Comparison of ENCODE assay signal across 31 mouse cellular contexts in the genomic region with DNA sequence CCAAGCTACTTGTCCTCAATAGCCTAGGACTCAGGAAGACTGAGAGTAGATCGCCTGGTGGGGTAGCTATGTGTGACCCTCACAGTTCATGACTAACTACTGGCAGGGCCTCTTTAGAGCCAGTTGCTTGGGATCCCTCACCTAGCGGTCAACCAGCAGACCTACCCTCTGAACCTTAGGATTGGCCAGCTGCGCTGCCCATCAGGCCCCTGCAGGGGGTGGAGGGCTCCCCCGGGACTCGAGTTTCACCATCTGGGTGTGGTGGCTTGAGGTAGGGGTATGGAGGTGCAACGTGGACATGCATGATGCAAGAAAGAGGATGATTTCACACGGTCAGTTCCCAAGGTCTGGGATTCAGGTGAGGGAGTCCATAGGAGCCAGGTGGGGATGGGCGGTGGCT. TPM values are rescaled to one million over a fixed set of nuclear protein-coding genes. Genes with fewer than 3 reads are reported as not detected.
DNase-seq lines count a peak whose midpoint lies in the region; ATAC-seq lines count a peak whose summit lies in the region.
"Had no signal": no experiment of that assay in that cellular context is flagged by ENCODE, and none has a peak within 500 bp of the region (broad histone marks: within the 10 kb centered on the region; RNA-seq: fewer than 3 reads in every experiment).

No protein-coding gene starts in this region.

- H3K36me3 ChIP-seq in hindbrain, embryonic 15.5 days, result no peaks in the 10 kb centered on the region
- no peaks in the 10 kb centered on the region for H3K36me3 ChIP-seq in hindbrain, embryonic 14.5 days (replicated peaks; ENCODE audit: control insufficient read depth, insufficient read depth)
- no peaks in the 10 kb centered on the region for H3K36me3 ChIP-seq in liver, embryonic 13.5 days
- H3K36me3 ChIP-seq in liver, embryonic 11.5 days (ENCODE audit: control insufficient read depth, insufficient read depth, low read length), result no peaks in the 10 kb centered on the region
- H3K36me3 ChIP-seq: hindbrain, embryonic 10.5 days; limb, embryonic 12.5 days; lung, embryonic 15.5 days; midbrain, embryonic 13.5 days; stomach, embryonic 15.5 days had no signal

- H3K4me2 ChIP-seq in hindbrain, embryonic 15.5 days, result no peak overlapping the region
- no peak overlapping the region for H3K4me2 ChIP-seq in hindbrain, embryonic 14.5 days (replicated peaks)
- no peak overlapping the region for H3K4me2 ChIP-seq in liver, embryonic 13.5 days
- no peak overlapping the region for H3K4me2 ChIP-seq in liver, embryonic 11.5 days

- H3K27ac ChIP-seq in hindbrain, embryonic 15.5 days (replicated peaks), result no peak overlapping the region
- no peak overlapping the region for H3K27ac ChIP-seq in hindbrain, embryonic 14.5 days
- H3K27ac ChIP-seq in liver, embryonic 13.5 days, result peak overlapping the region; percentile 53
- H3K27ac ChIP-seq in liver, embryonic 11.5 days (ENCODE audit: low read depth, low read length), result no peak overlapping the region
- H3K27ac ChIP-seq: forebrain, embryonic 13.5 days; gastrocnemius, adult 2 months; limb, embryonic 12.5 days; lung, embryonic 15.5 days; midbrain, embryonic 13.5 days; stomach, embryonic 15.5 days had no signal

- no peak overlapping the region for H3K4me3 ChIP-seq in hindbrain, embryonic 15.5 days
- H3K4me3 ChIP-seq in hindbrain, embryonic 14.5 days (replicated peaks; ENCODE audit: low read length), result no peak overlapping the region
- no peak overlapping the region for H3K4me3 ChIP-seq in liver, embryonic 13.5 days (replicated peaks)
- H3K4me3 ChIP-seq in liver, embryonic 11.5 days (ENCODE audit: low read depth, low read length), result no peak overlapping the region
- H3K4me3 ChIP-seq: forebrain, embryonic 13.5 days; gastrocnemius, adult 2 months; lung, embryonic 15.5 days; midbrain, embryonic 13.5 days; stomach, embryonic 15.5 days had no signal

- peaks cover 8% of the 10 kb centered on the region; the same call in 1 of the 2 replicates for H3K4me1 ChIP-seq in hindbrain, embryonic 15.5 days (replicated peaks)
- 0 out of 2 replicates have a peak, but pooled peaks cover 3% of the 10 kb centered on the region for H3K4me1 ChIP-seq in hindbrain, embryonic 14.5 days (replicated peaks; ENCODE audit: control insufficient read depth, insufficient read depth, low read length)
- peaks cover 32% of the 10 kb centered on the region for H3K4me1 ChIP-seq in liver, embryonic 13.5 days (replicated peaks)
- peaks cover 2% of the 10 kb centered on the region; the same call in 1 of the 2 replicates for H3K4me1 ChIP-seq in liver, embryonic 11.5 days (replicated peaks; ENCODE audit: control insufficient read depth, insufficient read depth, low read length)

- 83% methylated on average over 8 of the region's 8 CpGs for WGBS in hindbrain, embryonic 15.5 days
- WGBS in hindbrain, embryonic 14.5 days, result 78% methylated on average over 8 of the region's 8 CpGs
- WGBS in liver, embryonic 13.5 days (ENCODE audit: insufficient replicate concordance), result 59% methylated on average over 8 of the region's 8 CpGs
- 62% methylated on average over 8 of the region's 8 CpGs for WGBS in liver, embryonic 11.5 days

- ATAC-seq in hindbrain, embryonic 15.5 days (ENCODE audit: low FRiP score, low read depth), result peak; percentile 52; the same call in 1 of the 2 replicates
- ATAC-seq in hindbrain, embryonic 14.5 days (ENCODE audit: low FRiP score), result no peak
- ATAC-seq in liver, embryonic 13.5 days (ENCODE audit: low read depth), result 0 out of 2 replicates have a peak, but pooled peaks have one; percentile 30
- no peak for ATAC-seq in liver, embryonic 11.5 days (replicated peaks; ENCODE audit: low FRiP score)
- ATAC-seq in activated CD4-positive, CD25-positive, alpha-beta regulatory T cell, adult 4 months, result no peak

- intact Hi-C loops in gastrocnemius, postnatal 36 days (cut with DNase I), result loop anchor here (2.0 kb wide), 1 partner anchor 103 kb away; no protein-coding TSS in a partner anchor

- no peak for DNase-seq in hindbrain, embryonic 14.5 days (ENCODE audit: low spot score)
- DNase-seq in liver, embryonic 13.5 days, result no peak
- no peak for DNase-seq in liver, embryonic 11.5 days (ENCODE audit: low spot score)
- peak; percentile 60 for DNase-seq in MN1 (ENCODE audit: low spot score)
- no peak for DNase-seq in gastrocnemius, postnatal 36 days
- DNase-seq: cerebellum, adult 9-10 months; gastrocnemius, adult 2 months; heart, postnatal 10 days; lung, postnatal 36 days; right cerebral cortex, adult 18-20 months; right cerebral cortex, postnatal 4 days; thymus, postnatal 25 days had no signal

- H3K9me3 ChIP-seq in hindbrain, embryonic 15.5 days, result no peaks in the 10 kb centered on the region
- H3K9me3 ChIP-seq in hindbrain, embryonic 14.5 days (ENCODE audit: control insufficient read depth, low read length), result no peaks in the 10 kb centered on the region
- no peaks in the 10 kb centered on the region for H3K9me3 ChIP-seq in liver, embryonic 13.5 days (replicated peaks)
- no peaks in the 10 kb centered on the region for H3K9me3 ChIP-seq in liver, embryonic 11.5 days (ENCODE audit: control insufficient read depth, low read length)
- H3K9me3 ChIP-seq: forebrain, embryonic 13.5 days; hindbrain, embryonic 10.5 days; limb, embryonic 12.5 days; lung, embryonic 15.5 days; megakaryocyte, embryonic 14.5 days; midbrain, embryonic 13.5 days; stomach, embryonic 15.5 days had no signal

- no peak overlapping the region for H3K9ac ChIP-seq in hindbrain, embryonic 15.5 days
- no peak overlapping the region for H3K9ac ChIP-seq in hindbrain, embryonic 14.5 days
- H3K9ac ChIP-seq in liver, embryonic 13.5 days, result no peak overlapping the region
- H3K9ac ChIP-seq in liver, embryonic 11.5 days (ENCODE audit: low read depth, low read length), result no peak overlapping the region
- H3K9ac ChIP-seq: forebrain, embryonic 13.5 days; lung, embryonic 15.5 days; stomach, embryonic 15.5 days had no signal

- 0 out of 2 replicates have a peak, but pooled peaks cover 3% of the 10 kb centered on the region for H3K27me3 ChIP-seq in hindbrain, embryonic 15.5 days
- H3K27me3 ChIP-seq in hindbrain, embryonic 14.5 days (ENCODE audit: control insufficient read depth, insufficient read depth, low read length), result no peaks in the 10 kb centered on the region; the same call in 1 of the 2 replicates
- H3K27me3 ChIP-seq in liver, embryonic 13.5 days, result peaks cover 16% of the 10 kb centered on the region
- no peaks in the 10 kb centered on the region for H3K27me3 ChIP-seq in liver, embryonic 11.5 days (replicated peaks; ENCODE audit: control insufficient read depth, insufficient read depth, low read length)
- H3K27me3 ChIP-seq: limb, embryonic 12.5 days; lung, embryonic 15.5 days; stomach, embryonic 15.5 days had no signal

RNA-seq across cellular contexts. Expression of a gene that starts 2.5 kb away (rescaled TPM):
- 0.09 TPM in 1 of 2 replicates, not detected in the other for polyA plus RNA-seq in hindbrain, embryonic 15.5 days (2015; fragmentation: Nextera tagmentation; extraction: Ambion mirVana)
- polyA plus RNA-seq in hindbrain, embryonic 14.5 days (2014; fragmentation: Nextera tagmentation; extraction: Ambion mirVana), result 0.04 TPM in 1 of 2 replicates, not detected in the other
- 0.32 and 0.38 TPM in 2 replicates for polyA plus RNA-seq in liver, embryonic 13.5 days (2015; fragmentation: Nextera tagmentation; extraction: Ambion mirVana)
- polyA plus RNA-seq in liver, embryonic 11.5 days (2014; fragmentation: Nextera tagmentation; extraction: Ambion mirVana), result 0.04 and 0.09 TPM in 2 replicates
- total RNA-seq in gastrocnemius, postnatal 36 days (2021), result not detected
- polyA plus RNA-seq in activated CD4-positive, CD25-positive, alpha-beta regulatory T cell, adult 4 months (2017; shearing (Covaris generic)), result under 1 TPM in 1 of 2 experiments, not detected in 1; 0.07 TPM
- total RNA-seq: adrenal gland, adult 18-20 months; adrenal gland, postnatal 36 days; gastrocnemius, adult 2 months; granulocyte monocyte progenitor cell, adult 5-6 weeks; heart, postnatal 10 days; layer of hippocampus, postnatal 10 days had no signal
- polyA plus RNA-seq: embryonic facial prominence, embryonic 14.5 days; heart, embryonic 11.5 days; hindbrain, embryonic 10.5 days; kidney, embryonic 16.5 days; lung, embryonic 15.5 days; midbrain, embryonic 13.5 days had no signal

RNA-seq across cellular contexts. Expression of a gene that starts 9.9 kb away (rescaled TPM):
- 1.6 and 2.0 TPM in 2 replicates for polyA plus RNA-seq in hindbrain, embryonic 15.5 days (2015; fragmentation: Nextera tagmentation; extraction: Ambion mirVana)
- polyA plus RNA-seq in hindbrain, embryonic 14.5 days (2014; fragmentation: Nextera tagmentation; extraction: Ambion mirVana), result 1.3 and 1.6 TPM in 2 replicates
- 0.21 and 0.31 TPM in 2 replicates for polyA plus RNA-seq in liver, embryonic 13.5 days (2015; fragmentation: Nextera tagmentation; extraction: Ambion mirVana)
- 2.1 and 2.2 TPM in 2 replicates for polyA plus RNA-seq in liver, embryonic 11.5 days (2014; fragmentation: Nextera tagmentation; extraction: Ambion mirVana)
- 1 to 10 TPM; 1.0 to 1.5 TPM for total RNA-seq in gastrocnemius, postnatal 36 days (2021)
- polyA plus RNA-seq in activated CD4-positive, CD25-positive, alpha-beta regulatory T cell, adult 4 months (2017; shearing (Covaris generic)), result under 1 TPM; 0.15 to 0.75 TPM
- total RNA-seq: granulocyte monocyte progenitor cell, adult 5-6 weeks had no signal

RNA-seq across cellular contexts. Expression of a gene that starts 18.5 kb away (rescaled TPM):
- polyA plus RNA-seq in hindbrain, embryonic 15.5 days (2015; fragmentation: Nextera tagmentation; extraction: Ambion mirVana), result not detected in 2 replicates
- not detected in 2 replicates for polyA plus RNA-seq in hindbrain, embryonic 14.5 days (2014; fragmentation: Nextera tagmentation; extraction: Ambion mirVana)
- polyA plus RNA-seq in liver, embryonic 13.5 days (2015; fragmentation: Nextera tagmentation; extraction: Ambion mirVana), result 1.6 and 2.0 TPM in 2 replicates
- polyA plus RNA-seq in liver, embryonic 11.5 days (2014; fragmentation: Nextera tagmentation; extraction: Ambion mirVana), result 1.1 and 1.4 TPM in 2 replicates
- total RNA-seq in gastrocnemius, postnatal 36 days (2021), result not detected
- not detected for polyA plus RNA-seq in activated CD4-positive, CD25-positive, alpha-beta regulatory T cell, adult 4 months (2017; shearing (Covaris generic))
- total RNA-seq: adrenal gland, adult 18-20 months; adrenal gland, postnatal 36 days; gastrocnemius, adult 2 months; granulocyte monocyte progenitor cell, adult 5-6 weeks; heart, postnatal 10 days; layer of hippocampus, postnatal 10 days had no signal
- polyA plus RNA-seq: embryonic facial prominence, embryonic 14.5 days; forebrain, embryonic 13.5 days; frontal cortex, adult 2 months; intestine, postnatal 0 days; limb, embryonic 12.5 days; midbrain, embryonic 13.5 days; neural tube, embryonic 14.5 days had no signal

RNA-seq across cellular contexts. Expression of a gene that starts 28.4 kb away (rescaled TPM):
- 38.8 and 41.9 TPM in 2 replicates for polyA plus RNA-seq in hindbrain, embryonic 15.5 days (2015; fragmentation: Nextera tagmentation; extraction: Ambion mirVana)
- 32.3 and 37.8 TPM in 2 replicates for polyA plus RNA-seq in hindbrain, embryonic 14.5 days (2014; fragmentation: Nextera tagmentation; extraction: Ambion mirVana)
- 14.4 and 15.3 TPM in 2 replicates for polyA plus RNA-seq in liver, embryonic 13.5 days (2015; fragmentation: Nextera tagmentation; extraction: Ambion mirVana)
- polyA plus RNA-seq in liver, embryonic 11.5 days (2014; fragmentation: Nextera tagmentation; extraction: Ambion mirVana), result 25.4 and 33.8 TPM in 2 replicates
- 100 to 1,000 TPM in 1 of 2 experiments, 10 to 100 TPM in 1; 89.7 to 129 TPM for total RNA-seq in gastrocnemius, postnatal 36 days (2021)
- 10 to 100 TPM; 14.4 to 15.0 TPM for polyA plus RNA-seq in activated CD4-positive, CD25-positive, alpha-beta regulatory T cell, adult 4 months (2017; shearing (Covaris generic))

RNA-seq across cellular contexts. Expression of a gene that starts 30.0 kb away (rescaled TPM):
- 0.86 and 1.5 TPM in 2 replicates for polyA plus RNA-seq in hindbrain, embryonic 15.5 days (2015; fragmentation: Nextera tagmentation; extraction: Ambion mirVana)
- polyA plus RNA-seq in hindbrain, embryonic 14.5 days (2014; fragmentation: Nextera tagmentation; extraction: Ambion mirVana), result 0.88 and 1.1 TPM in 2 replicates
- 14.0 and 15.1 TPM in 2 replicates for polyA plus RNA-seq in liver, embryonic 13.5 days (2015; fragmentation: Nextera tagmentation; extraction: Ambion mirVana)
- polyA plus RNA-seq in liver, embryonic 11.5 days (2014; fragmentation: Nextera tagmentation; extraction: Ambion mirVana), result 22.0 and 24.4 TPM in 2 replicates
- 1 to 10 TPM in 1 of 2 experiments, under 1 TPM in 1; 0.96 to 1.3 TPM for total RNA-seq in gastrocnemius, postnatal 36 days (2021)
- 100 to 1,000 TPM; 125 TPM for polyA plus RNA-seq in activated CD4-positive, CD25-positive, alpha-beta regulatory T cell, adult 4 months (2017; shearing (Covaris generic))

Comparison
In these comparisons a context has a peak if more than half of its experiments do, and no peak if none do; other contexts are left out.
1. ATAC-seq: peak in hindbrain, embryonic 15.5 days (single experiment) and liver, embryonic 13.5 days (single experiment); none in hindbrain, embryonic 14.5 days (single experiment), liver, embryonic 11.5 days (single experiment) and activated CD4-positive, CD25-positive, alpha-beta regulatory T cell, adult 4 months (single experiment).